Mouse (Mus musculus) heart, adult 2 months (tissue): ENCODE measurements at regions not wholly inside any gene's neighbourhood (a gene's known extent, or its start where the extent isn't known, plus 50 kb on each side); places are given as distances from the start of the nearest gene placed in this dataset.

Source experiments
- DNase-seq, 2 experiments: peaks; one replicate each; pipeline ENCODE4 v3.0.0; 2021
- H3K27ac ChIP-seq: fragments of 200-600 bp; 2 replicates; pipeline ENCODE4 v1.8.1; 2022
- H3K27me3 ChIP-seq: fragments of 200-500 bp; 2 replicates; pipeline ENCODE4 v1.6.1; 2012; ENCODE audit warnings: mild to moderate bottlenecking, low read length, inconsistent platforms, mixed read lengths; ENCODE audit not compliant: control insufficient read depth, insufficient read depth
- H3K36me3 ChIP-seq: fragments of 200-500 bp; 2 replicates; pipeline ENCODE4 v1.6.1; 2012; ENCODE audit warnings: low read length, inconsistent platforms; ENCODE audit not compliant: control insufficient read depth, insufficient read depth
- H3K4me1 ChIP-seq: fragments of 200-500 bp; 2 replicates; pipeline ENCODE4 v1.6.1; 2011; ENCODE audit warnings: low read length; ENCODE audit not compliant: control insufficient read depth, insufficient read depth
- H3K4me3 ChIP-seq: fragments of 200-600 bp; 2 replicates; pipeline ENCODE4 v1.8.1; 2022
- H3K79me2 ChIP-seq: fragments of 200-500 bp; replicated peaks from 2 replicates; pipeline ENCODE4 v1.6.1; 2012; ENCODE audit warnings: mild to moderate bottlenecking, inconsistent platforms, low read length, moderate library complexity, mixed read lengths; ENCODE audit not compliant: control insufficient read depth, insufficient read depth
- H3K9ac ChIP-seq: fragments of 200-500 bp; 2 replicates; pipeline ENCODE4 v1.6.1; 2012; ENCODE audit warnings: low read depth, mild to moderate bottlenecking, control low read depth, inconsistent platforms, low read length, mixed read lengths
- CTCF ChIP-seq: fragments of 200-600 bp; IDR thresholded peaks from 2 replicates; pipeline ENCODE4 v1.8.1; 2022; ENCODE audit warnings: antibody characterized with exemption, mild to moderate bottlenecking, moderate library complexity
- EP300 ChIP-seq: fragments of 200-500 bp; IDR thresholded peaks from 2 replicates; pipeline ENCODE4 v1.6.1; 2011; ENCODE audit warnings: low read depth, low read length, control low read depth; ENCODE audit not compliant: insufficient read depth
- POLR2A ChIP-seq: fragments of 200-500 bp; IDR thresholded peaks from 2 replicates; pipeline ENCODE4 v1.6.1; 2011; ENCODE audit warnings: mild to moderate bottlenecking, low read depth, low read length, control low read depth; ENCODE audit not compliant: insufficient read depth
- WGBS: fragments of 180-500 bp; shearing (Covaris S2); methylation state at CpG from one replicate; pipeline ENCODE4 v1.1.7; 2018; 5-methylcytosine and 5-hydroxymethylcytosine counted together
- intact Hi-C: fragments of 180-260 bp; cut with DNase I; formaldehyde crosslinking; loops from one replicate; pipeline ENCODE4 v1.15.1; 2025

- no peak overlapping the region for H3K4me3 ChIP-seq
- H3K27ac ChIP-seq: no peak overlapping the region
- intact Hi-C loops: no loop called here
- no peaks in the 10 kb centered on the region for H3K4me1 ChIP-seq
- no peaks in the 10 kb centered on the region for H3K27me3 ChIP-seq
- H3K36me3 ChIP-seq: no peaks in the 10 kb centered on the region
- DNase-seq: no peak
- no peak overlapping the region for H3K9ac ChIP-seq
- no peaks in the 10 kb centered on the region for H3K79me2 ChIP-seq
- TF ChIP-seq CTCF (no peak), EP300 (no peak), POLR2A (no peak)
- 84% methylated on average over 5 of the region's 5 CpGs for WGBS
Observed at GRCm38 (mm10) chr1:50622870-50623607, 277.4 kb upstream of the Tmeff2 start.

- TF ChIP-seq CTCF (no peak), EP300 (no peak), POLR2A (no peak)
- Histone ChIP-seq H3K79me2 (no peaks in the 10 kb centered on the region), H3K4me1 (no peaks in the 10 kb centered on the region), H3K9ac (no peak overlapping the region), H3K27me3 (no peaks in the 10 kb centered on the region), H3K36me3 (no peaks in the 10 kb centered on the region; the same call in 1 of the 2 replicates), H3K27ac (no peak overlapping the region; the same call in 1 of the 2 replicates), H3K4me3 (no peak overlapping the region)
- 37% methylated on average over 4 of the region's 4 CpGs for WGBS
- DNase-seq: no peak
- intact Hi-C loops: loop anchor here (5.0 kb wide), 1 partner anchor 68 kb away; no protein-coding TSS in a partner anchor
Observed at GRCm38 (mm10) chr1:50629000-50629399, 271.4 kb upstream of the Tmeff2 start.

- H3K4me1 ChIP-seq: no peaks in the 10 kb centered on the region
- TF ChIP-seq EP300 (no peak), POLR2A (no peak), CTCF (no peak)
- DNase-seq: peak in 1 of 2 experiments; percentile 9
- H3K27ac ChIP-seq: peak overlapping the region; percentile 41
- no peaks in the 10 kb centered on the region for H3K79me2 ChIP-seq
- no peaks in the 10 kb centered on the region; the same call in 1 of the 2 replicates for H3K36me3 ChIP-seq
- no peak overlapping the region for H3K9ac ChIP-seq
- intact Hi-C loops: loop anchor here (5.0 kb wide), 1 partner anchor 68 kb away; no protein-coding TSS in a partner anchor
- no peaks in the 10 kb centered on the region for H3K27me3 ChIP-seq
- WGBS: 53% methylated on average over 3 of the region's 3 CpGs
- H3K4me3 ChIP-seq: no peak overlapping the region
Observed at GRCm38 (mm10) chr1:50629473-50630071, 270.9 kb upstream of the Tmeff2 start.

GRCm38 (mm10) chr1:50637992-50638391 is 262.5 kb upstream of the Tmeff2 start:
- TF ChIP-seq POLR2A: no peak
- no peak for TF ChIP-seq EP300
- TF ChIP-seq CTCF: no peak
- 88% methylated on average over 1 of the region's 1 CpGs for WGBS

GRCm38 (mm10) chr1:50646931-50647674 is 253.3 kb upstream of the Tmeff2 start:
- WGBS: 76% methylated on average over 2 of the region's 2 CpGs
- TF ChIP-seq EP300 (no peak), CTCF (no peak), POLR2A (no peak)
- no peak overlapping the region for H3K9ac ChIP-seq
- no peaks in the 10 kb centered on the region for H3K4me1 ChIP-seq
- no peak for DNase-seq
- H3K79me2 ChIP-seq: no peaks in the 10 kb centered on the region
- H3K4me3 ChIP-seq: no peak overlapping the region
- intact Hi-C loops: no loop called here
- H3K27ac ChIP-seq: no peak overlapping the region
- no peaks in the 10 kb centered on the region for H3K36me3 ChIP-seq
- no peaks in the 10 kb centered on the region for H3K27me3 ChIP-seq

More at GRCm38 (mm10) chr1:50637992-50638391, 262.5 kb upstream of the Tmeff2 start:
- no peak for DNase-seq
- Histone ChIP-seq H3K9ac (no peak overlapping the region), H3K27me3 (no peaks in the 10 kb centered on the region), H3K36me3 (no peaks in the 10 kb centered on the region), H3K27ac (no peak overlapping the region), H3K79me2 (no peaks in the 10 kb centered on the region), H3K4me3 (no peak overlapping the region), H3K4me1 (no peaks in the 10 kb centered on the region)
- intact Hi-C loops: no loop called here
